Mouse (Mus musculus) stomach, embryonic 14.5 days (tissue): ENCODE measurements around the gene Otogl. TPM values are rescaled to one million over a fixed set of nuclear protein-coding genes. Genes with fewer than 3 reads are reported as not detected.

Experiments
- ATAC-seq: fragments of 200-750 bp; cut with Nextera tagmentation; 2 replicates; pipeline ENCODE4 v1.8.0; 2017; ENCODE audit warnings: low read depth, moderate TSS enrichment; ENCODE audit not compliant: insufficient number of reproducible peaks, insufficient read depth, low FRiP score
- H3K27ac ChIP-seq: fragments of 300-500 bp; sonication (generic); 2 replicates; pipeline ENCODE4 v1.5.1; 2014; ENCODE audit warnings: mild to moderate bottlenecking, low read length, moderate library complexity, mixed read lengths
- H3K27me3 ChIP-seq: fragments of 300-500 bp; sonication (generic); 2 replicates; pipeline ENCODE4 v1.6.1; 2014; ENCODE audit warnings: low read length, control low read depth, mixed read lengths; ENCODE audit not compliant: control insufficient read depth, insufficient read depth
- H3K36me3 ChIP-seq: fragments of 300-500 bp; sonication (generic); 2 replicates; pipeline ENCODE4 v1.6.1; 2014; ENCODE audit warnings: mild to moderate bottlenecking, control low read depth, low read length, moderate library complexity, mixed read lengths; ENCODE audit not compliant: control insufficient read depth, insufficient read depth
- H3K4me1 ChIP-seq: fragments of 300-500 bp; sonication (generic); 2 replicates; pipeline ENCODE4 v1.6.1; 2014; ENCODE audit warnings: low read length, control low read depth, mixed read lengths; ENCODE audit not compliant: control insufficient read depth, insufficient read depth
- H3K4me2 ChIP-seq: fragments of 300-500 bp; sonication (generic); replicated peaks from 2 replicates; pipeline ENCODE4 v1.6.1; 2014; ENCODE audit warnings: low read depth, low read length, control low read depth
- H3K4me3 ChIP-seq: fragments of 300-500 bp; sonication (generic); 2 replicates; pipeline ENCODE4 v1.5.1; 2014; ENCODE audit warnings: low read depth, low read length, control low read depth
- H3K9ac ChIP-seq: fragments of 300-500 bp; sonication (generic); replicated peaks from 2 replicates; pipeline ENCODE4 v1.6.1; 2014; ENCODE audit warnings: low read depth, mild to moderate bottlenecking, control low read depth, low read length, moderate library complexity, mixed read lengths
- H3K9me3 ChIP-seq: fragments of 300-500 bp; sonication (generic); 2 replicates; pipeline ENCODE4 v1.6.1; 2016; ENCODE audit warnings: low read depth, low read length, control low read depth; ENCODE audit not compliant: control insufficient read depth
- WGBS: fragments of 180-500 bp; shearing (Covaris S2); extraction: QIAGEN DNeasy Blood & Tissue Kit; methylation state at CpG from one replicate; pipeline ENCODE4 v1.1.7; 2014; 5-methylcytosine and 5-hydroxymethylcytosine counted together
- polyA plus RNA-seq: library from polyadenylated mRNA; unstranded; fragments of >200 nt; fragmentation: Nextera tagmentation; extraction: Ambion mirVana; gene quantifications from 2 replicates; pipeline ENCODE4 v1.2.1, GENCODE M21; 2014

The Otogl gene
- polyA plus RNA-seq, 1 experiment from 2014 or later, result 0.10 TPM

DNA sequence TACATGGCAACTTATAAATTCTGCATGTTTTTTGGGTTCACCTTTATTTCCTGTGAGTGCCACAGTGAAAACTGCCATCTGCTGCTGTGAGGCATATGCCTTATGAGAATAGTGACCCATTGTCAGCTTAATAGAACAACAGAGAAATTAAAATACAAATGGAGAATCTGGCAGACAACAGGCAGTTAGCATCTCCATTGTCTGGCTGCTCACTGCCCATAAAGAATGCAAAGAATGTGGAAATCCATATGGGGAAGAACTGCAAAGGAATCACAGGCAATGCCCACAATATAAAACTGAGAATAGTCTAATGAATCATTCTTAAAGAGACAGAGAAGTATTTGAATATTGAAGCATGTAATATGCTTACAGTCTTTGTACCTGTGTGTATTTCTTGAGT lies 177.6 kb downstream of the Otogl start:
- no peak for ATAC-seq
- Histone ChIP-seq H3K36me3 (no peaks in the 10 kb centered on the region), H3K27ac (no peak overlapping the region), H3K9me3 (no peaks in the 10 kb centered on the region), H3K9ac (no peak overlapping the region), H3K4me1 (no peaks in the 10 kb centered on the region), H3K4me3 (no peak overlapping the region), H3K27me3 (no peaks in the 10 kb centered on the region), H3K4me2 (no peak overlapping the region)

DNA sequence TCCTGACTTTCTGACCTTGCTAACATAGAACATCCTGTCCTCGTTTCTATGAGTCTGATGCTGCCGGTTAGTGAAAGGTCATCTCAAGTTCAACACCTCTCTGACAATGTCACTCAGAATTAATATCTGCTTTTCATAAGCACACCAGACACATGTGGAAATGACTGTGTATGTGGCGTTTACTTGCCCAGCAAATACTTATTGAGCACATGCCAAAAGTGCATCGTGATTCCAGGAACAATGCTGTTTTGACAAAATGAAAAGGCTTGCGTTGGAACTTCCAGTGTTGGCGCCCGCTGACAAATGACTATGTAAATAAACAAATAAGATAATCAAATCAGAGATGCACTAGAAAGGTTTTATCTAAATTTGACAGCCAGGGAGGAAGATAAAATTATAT lies 186.3 kb downstream of the Otogl start:
- no peaks in the 10 kb centered on the region for H3K36me3 ChIP-seq
- H3K4me1 ChIP-seq, result no peaks in the 10 kb centered on the region
- no peak overlapping the region for H3K4me2 ChIP-seq
- no peaks in the 10 kb centered on the region for H3K9me3 ChIP-seq
- ATAC-seq, result no peak
- no peak overlapping the region for H3K4me3 ChIP-seq
- H3K27ac ChIP-seq, result no peak overlapping the region
- no peaks in the 10 kb centered on the region for H3K27me3 ChIP-seq
- WGBS, result 37% methylated on average over 7 of the region's 7 CpGs
- H3K9ac ChIP-seq, result no peak overlapping the region

DNA sequence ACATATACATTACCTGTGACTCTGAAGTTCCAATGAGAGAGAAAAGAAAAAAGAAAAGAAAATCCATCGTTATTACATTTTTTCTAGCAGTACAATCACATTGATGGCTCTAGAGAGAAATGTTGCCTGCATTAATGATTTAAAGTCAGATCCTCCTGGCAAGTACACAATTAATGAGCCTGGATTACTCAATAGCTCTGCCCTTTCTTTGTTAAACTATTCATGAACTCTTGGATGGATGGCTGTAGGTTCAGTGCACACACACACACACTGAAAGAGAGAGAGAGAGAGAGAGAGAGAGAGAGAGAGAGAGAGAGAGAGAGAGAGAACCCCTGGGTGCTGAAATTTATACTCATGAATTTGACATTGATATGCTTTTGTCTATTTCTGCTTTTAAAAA lies 192.1 kb downstream of the Otogl start, which contains the start of gene Ptprq:
TSS of gene Ptprq (minus strand) at position 246 of the 400 bp plus-strand sequence.
- no peak within 1 kb of the TSS for H3K27ac ChIP-seq
- H3K9me3 ChIP-seq, result no peaks in the 10 kb centered on the region
- no peaks in the 10 kb centered on the region for H3K4me1 ChIP-seq
- no peaks in the 10 kb centered on the region for H3K27me3 ChIP-seq
- H3K9ac ChIP-seq, result no peak within 1 kb of the TSS
- 56% methylated on average over 1 of the region's 1 CpGs for WGBS
- no peaks in the 10 kb centered on the region for H3K36me3 ChIP-seq
- ATAC-seq, result no peak
- no peak within 1 kb of the TSS for H3K4me3 ChIP-seq
- no peak within 1 kb of the TSS for H3K4me2 ChIP-seq

Other genes starting within 250 kb of the Otogl start
- gene Ptprq, start 192.1 kb downstream of the Otogl start, polyA plus RNA-seq, result 0.10 and 0.14 TPM in 2 replicates